Mouse (Mus musculus) testis, adult 2 months (tissue): ENCODE measurements around the gene Proser2.

Source experiments
- CTCF ChIP-seq: fragments of 200-500 bp; IDR thresholded peaks from 2 replicates; pipeline ENCODE4 v1.5.1; 2012; ENCODE audit warnings: low read depth, mild to moderate bottlenecking, inconsistent platforms, low read length, moderate library complexity; ENCODE audit not compliant: control insufficient read depth, insufficient read depth, insufficient replicate concordance
- POLR2A ChIP-seq: fragments of 200-500 bp; IDR thresholded peaks from 2 replicates; pipeline ENCODE4 v1.6.1; 2012; ENCODE audit warnings: low read depth, mild to moderate bottlenecking, inconsistent platforms, low read length, moderate library complexity; ENCODE audit not compliant: control insufficient read depth

- TF ChIP-seq CTCF (0 out of 2 replicates have a peak, but pooled peaks have one; percentile 3), POLR2A (no peak)
These were observed 44.1 kb downstream of the Proser2 start for GRCm38 (mm10) chr2:6085622-6086530.
